18 mouse cellular contexts compared by ENCODE assay signal in genomic region chr16:90132331-90132730, GRCm38 (mm10). TPM values are rescaled to one million over a fixed set of nuclear protein-coding genes. Genes with fewer than 3 reads are reported as not detected.
DNase-seq lines count a peak whose midpoint lies in the region; ATAC-seq and TF ChIP-seq lines count a peak whose summit lies in the region.
"Had no signal": no experiment of that assay in that cellular context is flagged by ENCODE, and none has a peak within 500 bp of the region (broad histone marks: within the 10 kb centered on the region; RNA-seq: fewer than 3 reads in every experiment).

No protein-coding gene starts in this region.

- 24% methylated on average over 10 of the region's 10 CpGs for WGBS in embryonic facial prominence, embryonic 11.5 days

- ATAC-seq in embryonic facial prominence, embryonic 11.5 days (replicated peaks; ENCODE audit: insufficient number of reproducible peaks, low FRiP score, low TSS enrichment, low read depth), result 0 out of 2 replicates have a peak, but pooled peaks have one; percentile 36
- ATAC-seq: lung, postnatal 0 days had no signal

- H3K4me3 ChIP-seq in layer of hippocampus, adult 2 months, result no peak overlapping the region
- H3K4me3 ChIP-seq in embryonic facial prominence, embryonic 11.5 days (ENCODE audit: low read depth, low read length), result no peak overlapping the region

- no peak overlapping the region for H3K4me2 ChIP-seq in embryonic facial prominence, embryonic 11.5 days (ENCODE audit: low read depth, low read length)
- H3K4me2 ChIP-seq: heart, embryonic 11.5 days had no signal

- no peak for TF ChIP-seq CTCF in layer of hippocampus, adult 2 months (conservative IDR thresholded peaks at IDR 0.05)

- no peaks in the 10 kb centered on the region for H3K36me3 ChIP-seq in embryonic facial prominence, embryonic 11.5 days (replicated peaks; ENCODE audit: control insufficient read depth, insufficient read depth, low read depth, low read length)

- H3K9me3 ChIP-seq in embryonic facial prominence, embryonic 11.5 days (replicated peaks; ENCODE audit: control insufficient read depth, low read length), result no peaks in the 10 kb centered on the region

- H3K9ac ChIP-seq in embryonic facial prominence, embryonic 11.5 days (replicated peaks; ENCODE audit: low read length), result no peak overlapping the region

- DNase-seq in embryo, embryonic 10 days (ENCODE audit: low spot score), result peak; percentile 67
- no peak for DNase-seq in embryo, embryonic 11 days
- DNase-seq in layer of hippocampus, adult 2 months (ENCODE audit: low spot score in 2 of 2), result no peak
- no peak for DNase-seq in layer of hippocampus, postnatal 36 days
- peak; percentile 19 for DNase-seq in embryonic facial prominence, embryonic 11.5 days (ENCODE audit: low spot score)
- peak; percentile 86 for DNase-seq in retina, postnatal 1 day
- DNase-seq in kidney, postnatal 25 days, result no peak
- no peak for DNase-seq in adrenal gland, postnatal 4 days (ENCODE audit: low spot score in 2 of 2)
- DNase-seq: adrenal gland, postnatal 10 days; cerebellum, adult 8-10 months; gastrocnemius, postnatal 10 days; kidney, adult 2 months; right cerebral cortex, postnatal 25 days; spleen, adult 18-20 months had no signal

- H3K27ac ChIP-seq in layer of hippocampus, adult 2 months, result peak overlapping the region; percentile 68; the same call in 1 of the 2 replicates
- no peak overlapping the region for H3K27ac ChIP-seq in embryonic facial prominence, embryonic 11.5 days (replicated peaks; ENCODE audit: low read depth, low read length)
- H3K27ac ChIP-seq: kidney, postnatal 0 days; macrophage had no signal

- H3K4me1 ChIP-seq in embryonic facial prominence, embryonic 11.5 days (ENCODE audit: control insufficient read depth, insufficient read depth, low read length), result no peaks in the 10 kb centered on the region

- no peaks in the 10 kb centered on the region for H3K27me3 ChIP-seq in embryonic facial prominence, embryonic 11.5 days (ENCODE audit: control insufficient read depth, insufficient read depth, low read length)

RNA-seq across cellular contexts. Expression of gene Tiam1, which starts 11.2 kb away (rescaled TPM):
- 100 to 1,000 TPM; 124 to 125 TPM for total RNA-seq in layer of hippocampus, adult 2 months (2021)
- total RNA-seq in layer of hippocampus, postnatal 36 days (2021), result 100 to 1,000 TPM; 106 to 116 TPM
- polyA plus RNA-seq in embryonic facial prominence, embryonic 11.5 days (2014; fragmentation: Nextera tagmentation; extraction: Ambion mirVana), result 31.2 and 33.8 TPM in 2 replicates
- 10 to 100 TPM; 67.9 to 73.4 TPM for total RNA-seq in adrenal gland, postnatal 4 days (2021)

Comparison
In these comparisons a context has a peak if more than half of its experiments do, and no peak if none do; other contexts are left out.
1. DNase-seq: peak in embryo, embryonic 10 days (single experiment), embryonic facial prominence, embryonic 11.5 days (single experiment) and retina, postnatal 1 day (single experiment); none in embryo, embryonic 11 days (single experiment), layer of hippocampus, adult 2 months (0 of 2), layer of hippocampus, postnatal 36 days (0 of 2), kidney, postnatal 25 days (0 of 2) and adrenal gland, postnatal 4 days (0 of 2).